Mouse (Mus musculus) C2C12 (cell line): Measurements from ENCODE around the gene Sh3bp1.

Source experiments
- CEBPB ChIP-seq: IDR thresholded peaks from one replicate; pipeline ENCODE4 v1.6.1; 2011; ENCODE audit warnings: low read depth, mild to moderate bottlenecking, control low read depth, moderate library complexity
- CTCF ChIP-seq: IDR thresholded peaks from one replicate; pipeline ENCODE4 v1.5.1; 2011; ENCODE audit not compliant: control insufficient read depth, insufficient read depth, insufficient read length
- MYOD1 ChIP-seq: IDR thresholded peaks from one replicate; pipeline ENCODE4 v1.6.1; 2011; ENCODE audit warnings: low read depth; ENCODE audit not compliant: control insufficient read depth, insufficient read length
- USF1 ChIP-seq: IDR thresholded peaks from one replicate; pipeline ENCODE4 v1.6.1; 2011; ENCODE audit warnings: low read depth, mild to moderate bottlenecking, control low read depth, moderate library complexity

- no peak for TF ChIP-seq CTCF
- no peak for TF ChIP-seq CEBPB
- no peak for TF ChIP-seq USF1
- TF ChIP-seq MYOD1 = no peak
Measured at GRCm38 (mm10) chr15:78937311-78937710, 37.7 kb downstream of the Sh3bp1 start.
